Mouse (Mus musculus) heart, postnatal 25 days (tissue): ENCODE measurements around the gene Pogk. TPM values are rescaled to one million over a fixed set of nuclear protein-coding genes. Genes with fewer than 3 reads are reported as not detected.

Experiments
- total RNA-seq, 2 experiments: library from RNA; stranded (reverse); gene quantifications; 2 replicates each; pipeline ENCODE4 v1.2.3; 2021

The Pogk gene
- total RNA-seq, 2 experiments from 2014 or later: 11.1 to 11.9 TPM

Other genes with a start within 250 kb of the Pogk start
- not detected for gene Mael, start 171.1 kb downstream of the Pogk start, total RNA-seq
- 1 to 10 TPM; 2.8 to 3.6 TPM for gene Ildr2, start 155.7 kb downstream of the Pogk start, total RNA-seq
- gene Tada1, start 30.8 kb downstream of the Pogk start, total RNA-seq: 10 to 100 TPM; 10.2 to 10.6 TPM
- gene Gm4846, start 87.7 kb upstream of the Pogk start, total RNA-seq: not detected
- gene Gm4847, start 237.8 kb upstream of the Pogk start, total RNA-seq: not detected